Mouse (Mus musculus) liver, embryonic 13.5 days (tissue): Measurements from ENCODE around the gene Mrpl11. TPM values are rescaled to one million over a fixed set of nuclear protein-coding genes. Genes with fewer than 3 reads are reported as not detected.
A peak's percentile ranks its signal among the peaks of the same experiment; 100 is the strongest.
"Not testable (repeated sequence)": the region's sequence is repeated elsewhere in the genome, so short reads cannot be mapped to it uniquely, and the experiment has no call there.

ENCODE experiments used
- ATAC-seq: fragments of 200-750 bp; cut with Nextera tagmentation; 2 replicates; pipeline ENCODE4 v1.8.0; 2017; ENCODE audit warnings: low read depth, mild to moderate bottlenecking, moderate number of reproducible peaks, moderate library complexity
- DNase-seq: peaks from one replicate; pipeline ENCODE4 v3.0.0; 2022
- H3K27ac ChIP-seq: fragments of 300-500 bp; sonication (generic); 2 replicates; pipeline ENCODE4 v1.5.1; 2015; ENCODE audit warnings: moderate library complexity, mild to moderate bottlenecking, inconsistent platforms
- H3K27me3 ChIP-seq: fragments of 300-500 bp; sonication (generic); 2 replicates; pipeline ENCODE4 v1.6.1; 2015; ENCODE audit warnings: mild to moderate bottlenecking, inconsistent platforms
- H3K36me3 ChIP-seq: fragments of 300-500 bp; sonication (generic); 2 replicates; pipeline ENCODE4 v1.6.1; 2015; ENCODE audit warnings: mild to moderate bottlenecking, inconsistent platforms
- H3K4me1 ChIP-seq: fragments of 300-500 bp; sonication (generic); replicated peaks from 2 replicates; pipeline ENCODE4 v1.6.1; 2015; ENCODE audit warnings: inconsistent platforms
- H3K4me2 ChIP-seq: fragments of 300-500 bp; sonication (generic); 2 replicates; pipeline ENCODE4 v1.6.1; 2015; ENCODE audit warnings: inconsistent platforms, mild to moderate bottlenecking, moderate library complexity
- H3K4me3 ChIP-seq: fragments of 300-500 bp; sonication (generic); replicated peaks from 2 replicates; pipeline ENCODE4 v1.5.1; 2015; ENCODE audit warnings: mild to moderate bottlenecking, inconsistent platforms
- H3K9ac ChIP-seq: fragments of 300-500 bp; sonication (generic); 2 replicates; pipeline ENCODE4 v1.6.1; 2015; ENCODE audit warnings: mild to moderate bottlenecking, inconsistent platforms
- H3K9me3 ChIP-seq: fragments of 300-500 bp; sonication (generic); replicated peaks from 2 replicates; pipeline ENCODE4 v1.6.1; 2016; ENCODE audit warnings: inconsistent platforms
- WGBS: fragments of 180-500 bp; shearing (Covaris S2); methylation state at CpG from one replicate; pipeline ENCODE4 v1.1.7; 2015; ENCODE audit not compliant: insufficient replicate concordance; 5-methylcytosine and 5-hydroxymethylcytosine counted together
- polyA plus RNA-seq: library from polyadenylated mRNA; unstranded; fragments of >200 nt; fragmentation: Nextera tagmentation; extraction: Ambion mirVana; gene quantifications from 2 replicates; pipeline ENCODE4 v1.2.1, GENCODE M21; 2015

Mrpl11 gene
- polyA plus RNA-seq, 1 experiment from 2014 or later, result 67.6 TPM

DNA sequence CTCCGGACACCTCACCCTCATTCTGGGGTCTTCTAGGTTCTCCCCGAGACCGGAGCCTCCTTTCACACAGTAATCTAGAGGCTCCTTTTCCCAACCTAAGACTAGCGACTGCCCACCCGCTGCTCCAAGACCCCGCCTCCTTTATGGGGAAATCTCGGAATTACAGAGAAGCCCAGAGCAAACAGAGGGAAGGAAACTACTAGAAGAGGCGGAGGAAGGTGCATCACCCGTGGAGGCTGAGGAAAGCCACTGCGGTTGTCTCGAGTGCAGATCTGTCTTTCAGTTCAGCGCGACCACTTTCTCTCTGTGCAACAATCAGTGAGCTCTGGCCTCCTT lies 18.7 kb upstream of the Mrpl11 start:
- Histone ChIP-seq H3K36me3 (no peaks in the 10 kb centered on the region), H3K4me3 (peak overlapping the region; percentile 62), H3K9me3 (no peaks in the 10 kb centered on the region), H3K4me1 (peaks cover 16% of the 10 kb centered on the region), H3K27ac (no peak overlapping the region), H3K9ac (no peak overlapping the region), H3K4me2 (peak overlapping the region; percentile 87), H3K27me3 (peaks cover 73% of the 10 kb centered on the region)
- DNase-seq (no peak), ATAC-seq (no peak)
- 8% methylated on average over 13 of the region's 13 CpGs for WGBS

- no peak overlapping the region for H3K9ac ChIP-seq
- no peak overlapping the region for H3K4me3 ChIP-seq
- peaks cover 16% of the 10 kb centered on the region for H3K4me1 ChIP-seq
- H3K9me3 ChIP-seq, result no peaks in the 10 kb centered on the region
- no peaks in the 10 kb centered on the region for H3K36me3 ChIP-seq
- no peak overlapping the region for H3K4me2 ChIP-seq
- H3K27me3 ChIP-seq, result peaks cover 67% of the 10 kb centered on the region
- ATAC-seq, result no peak
- WGBS, result 34% methylated on average over 6 of the region's 6 CpGs
- H3K27ac ChIP-seq, result no peak overlapping the region
- DNase-seq, result no peak
Measured at GRCm38 (mm10) chr19:4945540-4945939, 16.4 kb upstream of the Mrpl11 start.

- not testable (repeated sequence) for H3K9ac ChIP-seq, H3K4me2 ChIP-seq, H3K27ac ChIP-seq, H3K36me3 ChIP-seq, H3K4me3 ChIP-seq, DNase-seq, H3K9me3 ChIP-seq, ATAC-seq, H3K4me1 ChIP-seq
- WGBS, result 76% methylated on average over 9 of the region's 9 CpGs
- H3K27me3 ChIP-seq, result peaks cover 37% of the 10 kb centered on the region
Measured at GRCm38 (mm10) chr19:4948641-4949040, 13.3 kb upstream of the Mrpl11 start.

GRCm38 (mm10) chr19:4968236-4968635 lies 6.3 kb downstream of the Mrpl11 start:
- Histone ChIP-seq H3K4me1 (peaks cover 7% of the 10 kb centered on the region), H3K9ac (no peak overlapping the region), H3K36me3 (peaks cover 29% of the 10 kb centered on the region), H3K9me3 (no peaks in the 10 kb centered on the region), H3K4me3 (no peak overlapping the region), H3K27ac (no peak overlapping the region), H3K27me3 (no peaks in the 10 kb centered on the region), H3K4me2 (no peak overlapping the region)
- 69% methylated on average over 2 of the region's 2 CpGs for WGBS
- DNase-seq, result peak; percentile 20
- ATAC-seq, result no peak

DNA sequence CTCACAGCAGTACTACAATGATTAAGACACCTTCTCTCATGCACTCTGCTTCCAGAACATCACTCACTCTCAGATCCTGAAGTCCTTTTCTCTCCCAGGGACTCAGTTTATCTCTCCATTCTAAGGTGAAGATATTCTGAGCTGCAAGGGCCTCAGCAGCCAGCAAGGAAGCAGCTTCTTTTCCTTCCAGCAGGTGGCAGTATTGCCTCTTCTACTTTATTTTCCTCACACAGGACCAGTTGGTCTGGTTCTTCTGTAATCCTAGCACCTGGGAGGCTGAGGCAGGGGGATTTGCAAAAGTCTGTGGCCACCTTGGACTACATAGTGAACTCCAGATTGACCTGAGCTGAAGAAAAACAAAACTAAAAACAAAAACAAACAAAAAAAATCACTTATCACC lies 19.8 kb downstream of the Mrpl11 start:
- H3K36me3 ChIP-seq, result no peaks in the 10 kb centered on the region
- no peaks in the 10 kb centered on the region for H3K9me3 ChIP-seq
- peaks cover 43% of the 10 kb centered on the region for H3K27me3 ChIP-seq
- no peak overlapping the region for H3K9ac ChIP-seq
- no peak for DNase-seq
- no peaks in the 10 kb centered on the region for H3K4me1 ChIP-seq
- H3K27ac ChIP-seq, result no peak overlapping the region
- H3K4me2 ChIP-seq, result no peak overlapping the region
- no peak overlapping the region for H3K4me3 ChIP-seq
- no peak for ATAC-seq

DNA sequence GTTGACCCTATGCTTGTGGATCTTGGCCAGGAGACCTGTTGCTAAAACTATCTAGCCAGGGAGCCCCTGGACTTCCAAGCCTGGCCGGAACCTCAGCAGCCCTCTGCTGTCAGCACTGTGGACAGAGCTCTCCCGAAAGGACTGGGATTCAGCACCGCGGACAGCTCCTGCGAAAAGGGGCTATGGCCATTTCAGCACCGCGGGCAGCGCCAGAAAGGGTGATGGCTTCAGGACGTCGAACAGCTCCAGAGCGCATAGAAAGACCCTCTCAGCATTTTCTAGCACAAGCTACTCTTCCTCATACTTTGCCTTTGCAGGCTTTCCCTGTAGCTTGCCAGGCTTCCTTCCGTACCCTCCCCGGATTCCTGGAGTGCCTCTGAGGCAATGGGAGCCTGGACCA lies 27.1 kb downstream of the Mrpl11 start:
- Histone ChIP-seq H3K4me3 (no peak overlapping the region), H3K9me3 (no peaks in the 10 kb centered on the region), H3K36me3 (no peaks in the 10 kb centered on the region), H3K4me1 (no peaks in the 10 kb centered on the region), H3K4me2 (no peak overlapping the region), H3K9ac (no peak overlapping the region), H3K27me3 (peaks cover 71% of the 10 kb centered on the region), H3K27ac (no peak overlapping the region)
- DNase-seq (peak; percentile 73), ATAC-seq (no peak)
- 5% methylated on average over 13 of the region's 13 CpGs for WGBS

DNA sequence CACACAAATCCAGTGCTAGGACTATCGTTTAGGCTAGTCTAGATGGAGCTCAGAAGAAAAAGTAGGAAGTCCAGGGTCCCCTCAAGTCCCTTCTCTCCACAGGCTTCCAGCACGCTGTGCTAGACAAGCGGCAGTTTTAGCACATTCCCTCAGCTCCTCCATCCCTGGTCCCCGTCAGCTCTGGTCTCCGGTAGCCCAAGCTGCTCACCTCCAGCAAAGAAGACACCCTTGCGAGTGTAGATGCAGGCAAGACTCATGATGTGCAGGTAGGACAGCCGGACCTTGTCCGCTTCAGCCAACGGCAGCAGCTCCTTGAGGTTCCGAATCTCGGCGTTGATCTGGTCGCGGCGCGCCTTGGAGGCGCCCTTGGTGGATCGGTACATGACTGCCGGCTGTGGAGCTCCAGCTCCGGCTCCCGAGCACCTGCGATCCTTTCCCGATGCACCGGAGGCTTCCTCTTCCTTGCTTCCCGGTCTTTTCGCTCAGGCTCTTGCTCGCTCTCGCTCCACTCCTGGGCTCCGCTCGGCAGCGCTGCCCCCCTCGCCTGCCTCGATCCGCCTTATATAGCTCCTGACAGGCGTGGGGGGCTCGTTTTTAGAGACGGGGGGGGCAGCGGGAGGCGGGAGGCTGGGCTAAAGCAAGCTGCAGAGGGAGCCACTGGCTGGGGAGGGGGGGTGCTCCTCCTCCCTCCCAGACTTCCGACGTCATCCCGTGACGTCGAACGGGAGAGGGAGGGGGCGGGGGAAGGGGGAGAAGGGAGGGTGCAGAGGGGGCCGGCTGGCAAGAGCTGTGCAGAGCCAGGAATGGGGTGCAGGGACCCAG lies 27.7 kb downstream of the Mrpl11 start:
- Histone ChIP-seq H3K36me3 (no peaks in the 10 kb centered on the region), H3K27me3 (peaks cover 65% of the 10 kb centered on the region), H3K27ac (no peak overlapping the region), H3K4me1 (no peaks in the 10 kb centered on the region), H3K4me2 (no peak overlapping the region), H3K9ac (no peak overlapping the region), H3K4me3 (no peak overlapping the region), H3K9me3 (no peaks in the 10 kb centered on the region)
- ATAC-seq, result no peak
- no peak for DNase-seq
- WGBS, result 22% methylated on average over 46 of the region's 47 CpGs

- WGBS, result 18% methylated on average over 4 of the region's 4 CpGs
- no peak within 1 kb of the TSS for H3K4me2 ChIP-seq
Measured at GRCm38 (mm10) chr19:4990256-4990625, 28.3 kb downstream of the Mrpl11 start, which contains the start of gene Npas4. Gene Npas4 (minus strand): TSS chr19:4990316.

GRCm38 (mm10) chr19:4990716-4991115 lies 28.8 kb downstream of the Mrpl11 start:
- Histone ChIP-seq H3K27me3 (peaks cover 54% of the 10 kb centered on the region), H3K9me3 (no peaks in the 10 kb centered on the region), H3K4me2 (no peak overlapping the region), H3K4me1 (no peaks in the 10 kb centered on the region), H3K36me3 (no peaks in the 10 kb centered on the region), H3K27ac (no peak overlapping the region), H3K9ac (no peak overlapping the region), H3K4me3 (no peak overlapping the region)
- WGBS, result 2% methylated on average over 22 of the region's 22 CpGs
- DNase-seq (no peak), ATAC-seq (no peak)

More at GRCm38 (mm10) chr19:4990256-4990625, 28.3 kb downstream of the Mrpl11 start, which contains the start of gene Npas4:
- no peaks in the 10 kb centered on the region for H3K9me3 ChIP-seq
- H3K27me3 ChIP-seq, result peaks cover 59% of the 10 kb centered on the region
- no peaks in the 10 kb centered on the region for H3K4me1 ChIP-seq
- DNase-seq (no peak), ATAC-seq (no peak)
- H3K4me3 ChIP-seq, result no peak within 1 kb of the TSS
- H3K36me3 ChIP-seq, result no peaks in the 10 kb centered on the region
- no peak within 1 kb of the TSS for H3K9ac ChIP-seq
- no peak within 1 kb of the TSS for H3K27ac ChIP-seq

GRCm38 (mm10) chr19:4992371-4992770 lies 30.4 kb downstream of the Mrpl11 start:
- no peaks in the 10 kb centered on the region for H3K4me1 ChIP-seq
- peaks cover 55% of the 10 kb centered on the region for H3K27me3 ChIP-seq
- no peak overlapping the region for H3K9ac ChIP-seq
- H3K27ac ChIP-seq, result no peak overlapping the region
- H3K4me2 ChIP-seq, result no peak overlapping the region
- ATAC-seq, result no peak
- H3K36me3 ChIP-seq, result no peaks in the 10 kb centered on the region
- 9% methylated on average over 8 of the region's 8 CpGs for WGBS
- DNase-seq, result no peak
- H3K4me3 ChIP-seq, result no peak overlapping the region
- H3K9me3 ChIP-seq, result no peaks in the 10 kb centered on the region

- Histone ChIP-seq H3K4me2 (no peak overlapping the region), H3K27ac (no peak overlapping the region), H3K4me3 (no peak overlapping the region), H3K9me3 (no peaks in the 10 kb centered on the region), H3K4me1 (no peaks in the 10 kb centered on the region), H3K27me3 (peaks cover 60% of the 10 kb centered on the region), H3K9ac (no peak overlapping the region), H3K36me3 (no peaks in the 10 kb centered on the region)
- DNase-seq (no peak), ATAC-seq (no peak)
- WGBS, result 1% methylated on average over 9 of the region's 9 CpGs
Measured at GRCm38 (mm10) chr19:4992904-4993303, 31.0 kb downstream of the Mrpl11 start.

DNA sequence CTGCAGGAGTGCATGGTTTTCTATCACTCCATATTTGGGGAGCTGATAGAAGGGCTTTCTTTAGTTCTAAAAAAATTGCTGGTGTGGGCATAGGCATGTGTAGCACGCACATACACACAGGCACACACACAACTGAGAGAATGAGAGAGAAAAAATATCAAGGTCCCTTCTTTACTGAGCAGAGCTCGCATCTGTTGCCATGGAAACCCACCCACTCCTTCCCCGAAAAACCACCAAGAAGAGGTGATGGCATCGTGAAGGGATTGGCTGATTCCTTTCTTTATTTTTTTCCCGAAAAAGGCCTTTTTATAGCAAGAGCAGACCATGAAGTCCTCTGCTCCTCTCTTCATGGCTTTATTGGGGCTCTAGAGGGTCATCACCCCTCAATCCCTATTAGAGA lies 32.1 kb downstream of the Mrpl11 start:
- Histone ChIP-seq H3K9ac (no peak overlapping the region), H3K27ac (no peak overlapping the region), H3K27me3 (peaks cover 69% of the 10 kb centered on the region), H3K4me1 (no peaks in the 10 kb centered on the region), H3K4me2 (no peak overlapping the region), H3K9me3 (no peaks in the 10 kb centered on the region), H3K36me3 (no peaks in the 10 kb centered on the region), H3K4me3 (no peak overlapping the region)
- WGBS, result 42% methylated on average over 5 of the region's 5 CpGs
- ATAC-seq (no peak), DNase-seq (no peak)
